Mouse (Mus musculus) monocyte, adult 5-6 weeks (primary cell): ENCODE results near the gene Nuak1. TPM values are rescaled to one million over a fixed set of nuclear protein-coding genes. Genes with fewer than 3 reads are reported as not detected.
A peak's percentile ranks its signal among the peaks of the same experiment; 100 is the strongest.

Source experiments
- ATAC-seq: fragments of 153-309, 156-312 bp; replicated peaks from 2 replicates; pipeline ENCODE4 v1.8.0; 2017; ENCODE audit warnings: mild to moderate bottlenecking; ENCODE audit not compliant: low TSS enrichment, insufficient number of reproducible peaks, severe bottlenecking, poor library complexity, low FRiP score
- total RNA-seq: library from RNA; stranded (forward); fragments of 200-1000, 200-491, 200-594 nt; gene quantifications from 3 replicates; pipeline ENCODE4 v1.2.3, GENCODE M21; 2017

The Nuak1 gene
- total RNA-seq, 1 experiment from 2014 or later = 0.48 TPM

DNA sequence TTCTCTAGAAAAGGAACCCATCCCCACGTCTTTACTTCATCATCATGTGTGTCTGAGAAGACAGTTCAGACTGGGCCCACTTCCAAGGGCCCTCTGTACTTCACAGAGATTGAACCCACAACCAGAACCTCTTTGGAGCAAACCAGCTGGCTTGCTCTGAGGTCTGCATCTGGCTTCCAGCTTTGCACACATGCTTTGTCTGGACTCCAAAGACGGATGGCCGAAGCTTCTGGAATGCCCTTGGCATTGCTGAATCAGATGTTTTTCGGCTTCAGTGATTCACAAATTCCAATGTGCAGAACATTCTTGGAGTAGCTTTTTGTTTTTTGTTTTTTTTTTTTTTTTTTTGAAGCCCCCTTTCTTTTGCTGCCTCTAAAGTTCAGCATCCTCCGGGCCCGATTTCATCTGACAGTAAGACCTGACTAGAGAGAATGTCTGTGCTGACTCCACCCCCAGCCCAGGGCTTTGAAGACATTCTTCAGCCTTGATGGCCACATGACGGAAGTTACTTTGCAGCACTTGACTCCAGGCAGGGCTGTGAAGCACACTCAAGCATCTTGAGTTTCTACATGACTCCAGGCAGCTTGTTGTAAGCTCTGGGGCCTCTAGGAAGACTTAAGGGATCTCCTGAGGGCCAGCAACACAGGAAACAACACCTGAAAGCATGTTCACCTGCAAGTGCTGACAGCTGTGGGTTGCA, 75.1 kb downstream of the Nuak1 start:
- ATAC-seq = no peak

DNA sequence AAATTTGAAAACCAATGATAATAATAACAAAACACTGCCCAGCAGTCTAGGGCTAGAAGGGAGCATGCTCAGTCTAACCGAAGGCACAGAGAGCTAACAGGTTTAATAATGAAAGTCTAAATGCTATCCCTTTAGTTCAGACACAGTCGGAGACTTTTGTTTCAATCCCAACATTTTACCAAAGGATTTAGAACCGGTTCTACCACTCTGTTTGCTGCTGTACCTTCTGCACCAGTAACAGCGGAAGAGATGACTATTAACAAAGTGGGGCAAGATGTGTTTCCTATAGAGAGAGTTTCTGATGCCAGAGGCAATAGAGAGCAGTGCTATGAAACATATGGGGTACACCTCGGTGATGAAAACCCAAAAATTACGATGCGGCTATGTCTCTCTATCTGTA, 76.6 kb downstream of the Nuak1 start:
- ATAC-seq = no peak

DNA sequence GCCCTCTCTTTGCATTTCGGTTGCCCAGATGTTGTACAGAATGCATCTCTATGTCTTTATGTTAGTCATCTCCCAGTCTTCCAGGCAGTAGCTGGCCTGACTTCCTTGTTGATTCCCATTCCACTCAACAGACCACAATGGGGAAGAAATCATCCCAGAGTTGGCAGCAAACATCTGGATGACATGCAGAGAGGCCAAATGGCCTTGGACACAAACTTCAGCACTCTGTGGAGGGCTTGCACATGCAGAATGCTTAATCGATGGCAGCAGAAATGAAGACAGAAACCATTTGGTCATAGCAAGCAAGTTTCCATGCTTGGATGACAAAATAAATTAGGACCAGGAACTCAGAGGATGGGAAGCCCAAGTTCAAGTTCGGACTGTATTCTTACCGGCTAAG, 79.4 kb downstream of the Nuak1 start:
- ATAC-seq = no peak

DNA sequence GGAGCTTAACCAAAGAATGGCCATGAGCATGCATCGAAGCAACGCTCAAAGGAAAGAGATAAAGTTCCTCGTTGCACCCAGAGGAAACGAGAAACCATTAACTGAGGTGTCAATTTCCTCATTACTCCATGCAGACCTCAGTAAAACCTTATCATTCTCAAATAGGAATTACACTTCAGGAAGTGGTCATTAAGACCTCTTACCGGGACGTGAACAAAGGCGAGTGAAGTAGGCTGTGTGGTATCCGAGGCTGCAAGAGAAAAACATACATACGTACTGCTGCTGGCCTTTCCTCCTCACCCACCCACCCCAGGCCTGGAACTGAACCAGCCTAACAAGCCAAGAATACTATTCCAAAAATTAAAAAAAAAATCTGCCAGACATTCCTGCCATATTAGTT, 80.0 kb downstream of the Nuak1 start:
- ATAC-seq = no peak

DNA sequence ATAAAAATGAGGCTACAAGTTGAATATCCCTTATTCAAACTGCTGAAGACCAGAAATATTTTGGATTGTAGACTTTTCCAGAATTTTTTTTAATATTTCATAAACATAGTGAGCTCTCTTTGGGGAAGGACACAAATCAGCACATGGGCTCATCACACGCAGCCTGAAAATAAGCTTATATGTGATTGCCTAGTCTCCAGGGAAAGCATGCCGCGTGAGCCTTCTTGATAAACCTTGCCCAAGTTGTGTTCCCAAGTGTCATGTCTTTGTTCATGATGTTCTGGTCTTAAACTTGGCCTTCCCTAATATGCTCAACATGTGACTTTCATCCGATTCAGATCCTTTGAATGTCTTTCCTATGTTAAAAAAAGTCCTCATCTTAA, 81.7 kb downstream of the Nuak1 start:
- no peak for ATAC-seq

DNA sequence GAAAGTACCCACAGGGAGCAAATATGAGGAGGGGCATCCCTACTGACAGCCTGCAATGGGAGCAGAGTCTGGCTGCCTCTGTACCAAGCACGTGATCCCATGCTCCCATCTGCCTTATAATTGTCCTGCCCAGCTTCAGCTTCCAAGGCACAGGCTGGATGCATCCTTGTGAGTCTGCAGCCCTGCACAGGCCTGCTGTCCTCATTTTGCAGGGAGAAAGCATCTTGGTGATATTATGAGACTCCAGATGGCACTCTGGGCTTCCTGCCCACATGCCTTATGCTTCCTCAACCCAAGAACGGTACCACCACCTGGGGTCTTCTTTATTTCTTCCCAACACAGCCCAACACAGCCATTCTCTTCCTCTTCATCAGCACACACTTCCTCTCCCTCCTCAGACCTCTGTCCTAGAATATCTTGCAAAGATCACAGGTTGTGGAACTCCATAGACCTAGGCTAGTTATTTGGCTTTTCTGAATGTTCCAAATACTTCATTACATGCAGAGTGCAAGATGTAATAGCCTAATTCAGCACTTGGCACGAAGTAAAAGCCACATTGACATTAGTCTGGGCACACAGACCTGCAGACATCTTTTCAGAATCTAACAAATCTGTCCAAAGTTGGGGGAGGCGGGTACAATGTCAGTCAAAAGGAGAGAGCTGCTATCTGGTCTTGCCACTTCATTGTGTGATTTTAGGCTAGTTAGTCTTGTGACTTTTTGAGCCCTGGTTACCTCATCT, 82.2 kb downstream of the Nuak1 start:
- ATAC-seq = no peak

DNA sequence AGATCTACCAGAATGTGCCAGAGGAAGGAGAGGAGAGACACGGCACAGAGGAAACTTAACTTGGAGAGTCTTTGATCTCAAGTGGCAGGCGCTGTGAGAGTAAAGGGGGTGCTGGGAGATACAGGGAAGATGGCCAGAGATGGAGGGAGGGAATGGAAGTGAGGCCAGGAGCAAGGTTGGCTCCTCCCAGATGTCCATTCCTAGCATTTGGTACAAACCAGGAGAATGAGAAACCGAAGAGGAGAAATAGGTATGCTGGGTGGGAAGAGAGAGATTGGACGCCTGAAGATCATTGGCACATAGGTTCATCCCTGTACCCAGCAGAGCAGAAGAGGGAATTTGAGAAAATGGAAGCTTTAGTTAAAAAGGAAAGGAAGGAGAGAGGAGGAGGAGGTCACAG, 82.8 kb downstream of the Nuak1 start:
- ATAC-seq = no peak

DNA sequence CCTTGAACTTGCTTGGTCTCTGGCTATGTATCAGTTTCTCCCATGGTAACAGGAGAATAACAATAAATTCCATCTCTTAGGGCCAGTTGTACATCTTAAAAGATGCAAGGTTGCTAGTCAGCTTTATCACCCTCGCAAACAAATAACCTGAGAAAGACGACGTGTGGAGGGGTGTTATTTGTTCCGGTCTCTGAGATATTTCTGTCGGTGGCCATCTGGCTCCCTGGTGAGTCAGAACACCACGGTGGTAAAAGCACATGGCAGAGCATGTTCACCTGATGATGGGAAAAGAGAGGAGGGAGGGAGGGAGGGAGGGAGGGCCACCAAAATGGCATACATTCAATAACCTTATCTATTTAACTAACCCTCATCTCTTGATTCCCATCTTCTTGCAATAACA, 86.1 kb downstream of the Nuak1 start:
- ATAC-seq = no peak

DNA sequence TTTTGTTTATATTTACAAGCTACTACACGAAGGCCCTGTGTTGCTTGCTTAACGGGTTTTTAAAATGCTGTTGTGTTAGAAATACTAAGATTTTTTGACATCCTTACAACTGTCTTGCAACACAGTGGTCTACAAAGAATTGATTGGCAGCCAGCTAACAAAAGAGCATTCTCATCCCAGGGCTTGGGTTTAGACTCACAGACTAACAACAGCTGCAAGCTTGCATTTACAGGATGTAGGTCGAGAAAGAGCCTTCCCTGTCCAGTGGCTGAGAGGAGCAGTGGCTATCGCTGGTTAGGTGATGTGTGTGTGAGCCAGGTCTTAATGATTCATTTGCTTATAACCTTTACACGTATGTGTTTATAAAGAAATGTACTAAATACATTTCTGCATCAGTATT, 94.7 kb downstream of the Nuak1 start:
- no peak for ATAC-seq

DNA sequence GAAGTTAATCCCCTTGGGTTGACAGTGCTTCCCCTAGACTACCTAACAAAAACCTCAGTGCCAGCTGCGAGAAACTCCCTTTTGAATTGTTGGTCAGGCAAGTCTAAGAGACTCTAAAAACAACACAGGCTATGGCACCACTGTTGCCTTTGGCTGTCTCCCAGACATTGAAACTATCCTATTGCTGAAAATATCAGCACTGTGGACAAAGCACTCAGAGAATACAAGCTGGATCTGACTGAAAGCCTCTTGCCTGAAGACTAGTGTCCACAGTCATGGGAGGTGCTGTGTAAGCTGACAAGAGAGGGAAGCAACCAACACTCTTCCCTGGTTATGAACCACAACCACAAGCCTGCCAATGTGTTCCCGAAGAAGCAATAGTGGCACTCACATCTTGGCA, 96.9 kb downstream of the Nuak1 start:
- no peak for ATAC-seq

DNA sequence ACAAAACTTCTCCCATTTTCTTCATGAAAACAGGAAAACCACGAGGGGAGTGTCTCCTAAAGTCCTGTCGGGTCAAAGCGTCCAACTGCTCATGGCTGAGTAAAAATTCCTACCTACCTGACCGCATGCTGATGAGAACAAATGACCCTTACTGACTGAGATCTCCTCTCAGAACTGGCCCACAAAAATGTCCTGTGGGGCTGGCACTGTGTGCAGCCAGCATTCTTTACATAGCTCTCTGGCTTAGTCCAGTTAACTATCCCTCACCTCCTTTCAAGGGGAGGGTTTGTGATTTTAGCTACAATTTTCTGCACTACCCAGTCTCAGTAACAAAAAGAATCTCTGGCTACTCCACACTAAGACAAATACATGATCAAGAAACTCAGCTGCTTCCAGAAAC, 100.9 kb downstream of the Nuak1 start:
- no peak for ATAC-seq

DNA sequence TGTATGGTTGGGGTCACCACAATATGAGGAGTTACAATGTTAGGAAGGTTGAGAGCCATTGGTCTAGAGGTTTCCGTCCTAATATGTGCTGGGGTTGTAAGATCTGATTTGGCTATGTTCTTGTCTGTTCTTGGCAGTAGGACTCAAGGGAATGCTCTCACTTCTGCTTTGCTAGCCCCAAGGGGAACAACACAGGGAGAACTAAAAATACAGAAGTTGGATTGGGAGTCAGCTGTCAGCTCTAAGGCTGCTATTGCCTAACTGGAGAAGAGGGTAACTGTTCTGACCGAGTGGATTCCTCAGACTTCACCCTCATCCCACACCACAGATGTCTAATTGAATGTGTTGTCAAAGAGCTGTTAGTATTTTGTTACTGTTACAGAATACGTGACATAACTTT, 101.6 kb downstream of the Nuak1 start:
- peak; percentile 91 for ATAC-seq

DNA sequence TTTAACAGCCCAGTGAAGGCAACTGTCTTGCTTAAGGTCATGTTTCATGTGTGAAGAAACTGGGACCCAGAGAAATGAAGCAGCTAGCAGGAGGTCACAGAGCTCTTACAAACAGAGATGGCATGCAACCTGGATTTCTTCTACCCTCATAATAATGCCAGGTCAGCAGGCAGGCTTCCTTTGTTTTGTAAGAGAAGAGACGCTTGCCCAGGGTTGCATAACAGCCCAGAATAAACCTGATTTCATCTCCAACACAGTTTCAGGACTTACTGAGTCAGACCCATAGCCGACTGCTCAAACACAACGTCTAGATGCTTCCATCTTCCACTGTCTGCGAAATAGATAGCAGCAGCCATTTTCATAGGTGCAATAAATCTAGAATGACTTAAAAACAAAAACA, 105.0 kb downstream of the Nuak1 start:
- no peak for ATAC-seq

DNA sequence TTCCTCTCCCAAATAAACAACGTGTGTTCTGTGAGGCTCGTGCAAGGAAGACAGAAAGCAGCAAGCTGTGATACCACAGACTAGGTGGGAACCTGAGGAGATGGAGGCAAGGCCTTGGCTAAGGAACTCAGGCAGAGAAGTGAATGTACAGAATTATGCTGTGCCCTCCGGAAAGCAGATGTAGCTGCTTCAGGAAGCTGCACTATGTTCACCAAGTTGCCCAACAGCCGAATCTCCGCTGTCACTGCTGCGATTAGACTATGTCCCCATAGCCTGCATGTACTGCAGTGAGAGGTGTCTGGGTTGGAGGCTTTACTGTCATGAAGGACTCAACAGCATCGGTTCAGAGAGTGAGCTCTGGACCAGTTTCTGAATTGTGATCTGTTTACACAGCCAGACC, 110.6 kb downstream of the Nuak1 start:
- ATAC-seq = no peak

DNA sequence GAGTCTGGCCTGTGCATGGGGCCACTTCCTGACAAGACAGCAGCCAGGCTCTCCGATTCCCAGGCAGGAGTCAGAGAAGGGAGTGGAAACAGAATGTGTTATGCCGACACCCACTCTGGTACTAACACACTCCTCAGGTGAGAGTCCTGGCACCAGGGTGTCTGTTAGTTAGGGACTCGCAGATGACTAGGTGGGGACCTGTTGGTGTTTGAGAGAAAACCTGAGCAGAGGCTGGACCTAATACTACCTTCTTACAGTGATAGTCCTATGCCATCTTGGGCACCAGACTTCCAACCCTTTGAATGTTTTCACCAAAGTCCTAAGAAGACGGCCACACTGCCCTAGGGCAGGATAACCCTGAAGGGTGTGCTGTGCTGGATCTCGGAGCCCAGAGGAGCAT, 111.1 kb downstream of the Nuak1 start:
- ATAC-seq = no peak

DNA sequence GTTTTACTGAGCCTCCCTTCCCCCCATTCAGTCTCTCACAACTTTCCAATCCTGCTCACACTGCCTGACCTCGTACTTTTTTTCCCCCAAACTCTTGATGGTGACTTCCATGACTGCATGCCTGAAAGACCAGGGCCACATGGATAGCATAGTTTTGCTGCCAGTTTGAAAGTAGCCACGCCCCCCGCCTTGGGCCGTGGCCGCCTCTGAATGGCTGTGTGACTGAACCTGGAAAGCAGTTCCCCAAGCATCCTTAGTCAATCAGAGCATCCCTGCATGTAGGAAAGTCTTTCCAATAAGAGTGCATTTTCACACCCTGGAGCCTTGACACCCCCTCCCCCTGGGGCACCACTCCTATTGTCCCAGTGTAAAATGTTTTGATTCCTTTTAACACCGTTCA, 116.4 kb downstream of the Nuak1 start:
- ATAC-seq = no peak

Other genes starting within 250 kb of the Nuak1 start
- 11.0 to 16.6 TPM (median 12.2 TPM) in 3 replicates for gene Ckap4, start 93.5 kb upstream of the Nuak1 start, total RNA-seq
- gene Tcp11l2, start 136.0 kb upstream of the Nuak1 start, total RNA-seq = 38.5 to 76.5 TPM (median 57.3 TPM) in 3 replicates
- gene Polr3b, start 181.7 kb upstream of the Nuak1 start, total RNA-seq = 19.0 to 55.1 TPM (median 25.8 TPM) in 3 replicates